Mouse (Mus musculus) cerebellum, adult 11 months (tissue): ENCODE measurements at regions not wholly inside any gene's neighbourhood (a gene's known extent, or its start where the extent isn't known, plus 50 kb on each side); places are given as distances from the start of the nearest gene placed in this dataset.

Source experiments
- DNase-seq: peaks from one replicate; pipeline ENCODE4 v3.0.0; 2022

DNA sequence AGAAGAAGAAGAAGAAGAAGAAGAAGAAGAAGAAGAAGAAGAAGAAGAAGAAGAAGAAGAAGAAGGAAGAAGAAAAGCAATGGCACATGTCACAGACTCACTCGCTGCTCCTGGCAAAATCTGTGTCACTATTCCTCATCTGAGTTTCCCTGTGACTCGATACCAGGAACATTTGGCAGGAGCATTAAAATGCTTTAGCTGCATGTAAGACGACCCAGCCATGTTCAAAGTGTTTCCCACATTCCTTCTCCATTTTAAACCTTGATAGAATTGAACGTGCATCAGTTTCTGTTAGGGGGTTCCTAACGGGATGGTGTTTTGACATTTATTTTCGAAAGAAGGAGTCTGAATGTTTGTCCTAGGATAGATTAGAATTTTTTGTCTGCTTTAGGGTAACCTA, 51.2 kb upstream of the Pja2 start:
- no peak for DNase-seq

DNA sequence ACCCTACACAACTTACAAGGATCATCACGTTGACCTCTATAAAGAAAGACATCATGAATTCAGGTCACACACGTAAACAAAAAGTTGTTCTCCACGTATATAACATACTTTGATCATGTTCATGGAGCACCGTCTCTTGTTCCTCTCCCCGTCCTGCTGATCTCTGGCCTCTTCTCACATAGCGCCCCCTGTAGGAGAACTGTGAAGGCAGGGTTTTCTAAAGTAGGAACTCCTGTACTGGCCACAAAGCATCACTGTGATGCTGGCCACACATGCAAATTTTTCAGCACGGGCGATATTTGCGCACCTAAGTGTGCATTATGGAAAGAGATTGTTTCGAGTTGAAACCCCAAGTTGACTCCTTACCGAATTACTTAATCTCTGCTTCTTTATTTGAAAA, 51.9 kb upstream of the Pja2 start:
- DNase-seq: no peak

DNA sequence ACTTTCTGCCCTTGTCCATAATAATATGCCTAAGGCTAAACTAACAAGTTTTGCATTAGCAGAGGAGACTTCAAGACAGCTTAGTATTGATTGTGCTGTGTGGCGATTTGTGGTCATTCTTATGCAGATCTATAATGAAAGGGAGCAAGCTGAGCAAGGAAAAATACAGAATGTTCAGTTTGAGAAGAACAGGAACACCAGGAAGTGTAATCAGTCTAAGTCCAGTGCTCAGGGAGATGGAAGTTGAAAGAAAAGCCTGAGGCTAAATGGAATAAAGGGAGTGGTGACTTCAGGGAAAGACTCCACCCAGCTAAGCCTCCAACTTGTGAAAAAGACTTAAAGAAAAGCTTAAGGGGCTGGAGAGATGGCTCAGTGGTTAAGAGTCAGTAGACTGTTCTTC, 58.6 kb upstream of the Pja2 start:
- no peak for DNase-seq

DNA sequence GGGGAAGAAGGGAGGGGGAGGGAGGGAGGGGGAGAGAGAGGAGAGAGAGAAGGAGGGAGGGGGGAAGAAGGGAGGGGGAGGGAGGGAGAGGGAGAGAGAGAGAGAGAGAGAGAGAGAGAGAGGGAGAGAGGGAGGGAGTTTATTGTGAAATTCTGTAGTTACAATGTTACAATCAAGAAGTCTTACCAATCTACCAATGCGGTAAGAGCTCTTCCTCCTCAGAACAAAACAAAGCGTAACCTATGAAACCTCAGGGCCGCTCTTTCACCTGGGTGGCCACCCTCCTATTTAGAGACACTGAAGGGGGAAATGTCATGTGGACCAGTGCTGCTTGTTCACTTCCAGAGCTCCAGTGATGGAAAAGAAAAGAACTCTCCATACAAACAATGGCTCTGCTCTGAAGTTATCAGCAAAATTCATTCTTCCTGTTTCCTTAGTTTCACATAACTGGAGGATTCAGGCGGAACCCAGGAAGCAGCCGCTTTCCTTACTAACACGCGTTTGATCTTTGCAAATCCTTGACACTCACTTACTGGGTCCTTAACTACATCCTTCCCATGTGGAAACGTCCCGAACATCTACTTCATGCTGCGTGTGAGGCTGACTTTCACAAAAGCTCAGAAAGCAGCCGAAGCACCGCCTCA, 65.7 kb upstream of the Pja2 start:
- no peak for DNase-seq

DNA sequence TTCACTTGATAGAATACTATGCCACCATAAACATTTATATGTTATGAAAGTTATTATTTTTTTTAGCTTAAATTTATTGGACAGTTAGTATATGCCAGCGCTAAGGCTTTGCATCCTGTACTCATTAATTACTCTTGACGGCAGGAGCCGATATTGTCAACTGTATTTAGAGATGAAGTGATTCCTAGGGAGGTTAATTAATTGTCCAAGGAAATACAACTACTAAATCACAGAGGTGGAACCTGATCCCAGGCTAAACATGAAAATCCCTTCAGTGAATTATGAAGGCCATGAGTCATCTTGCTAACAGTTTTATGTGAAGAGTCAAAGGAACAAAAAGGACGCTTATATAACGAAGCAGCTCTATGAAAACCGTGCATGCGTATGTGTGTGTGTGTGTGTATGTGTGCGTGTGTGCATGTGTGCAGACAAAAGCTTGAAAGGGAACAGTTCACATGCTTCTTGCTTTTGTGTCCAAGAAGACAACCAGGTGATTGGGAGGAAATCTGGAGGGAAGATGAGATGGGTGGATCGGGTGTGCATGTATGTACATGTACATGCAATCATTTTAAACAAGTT, 66.5 kb upstream of the Pja2 start:
- no peak for DNase-seq

DNA sequence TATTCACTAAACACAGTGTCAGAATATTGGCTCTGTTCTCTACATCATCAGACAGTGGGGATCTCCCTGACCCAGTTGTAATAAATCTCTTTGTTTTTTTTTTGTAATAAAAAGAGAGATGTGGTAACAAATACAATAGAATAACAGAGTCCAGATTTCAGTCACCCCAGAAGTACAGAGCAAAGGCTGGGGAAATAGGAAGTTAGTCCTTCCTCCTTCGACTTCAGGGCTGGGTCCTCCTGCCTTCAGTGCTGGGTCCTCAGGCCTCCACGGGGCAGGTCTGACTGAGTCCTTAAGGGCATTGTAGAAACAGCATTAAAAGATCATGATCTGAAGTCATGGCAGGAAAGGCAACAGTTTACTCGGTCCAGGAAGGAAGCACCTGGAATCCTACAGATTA, 67.0 kb upstream of the Pja2 start:
- no peak for DNase-seq

DNA sequence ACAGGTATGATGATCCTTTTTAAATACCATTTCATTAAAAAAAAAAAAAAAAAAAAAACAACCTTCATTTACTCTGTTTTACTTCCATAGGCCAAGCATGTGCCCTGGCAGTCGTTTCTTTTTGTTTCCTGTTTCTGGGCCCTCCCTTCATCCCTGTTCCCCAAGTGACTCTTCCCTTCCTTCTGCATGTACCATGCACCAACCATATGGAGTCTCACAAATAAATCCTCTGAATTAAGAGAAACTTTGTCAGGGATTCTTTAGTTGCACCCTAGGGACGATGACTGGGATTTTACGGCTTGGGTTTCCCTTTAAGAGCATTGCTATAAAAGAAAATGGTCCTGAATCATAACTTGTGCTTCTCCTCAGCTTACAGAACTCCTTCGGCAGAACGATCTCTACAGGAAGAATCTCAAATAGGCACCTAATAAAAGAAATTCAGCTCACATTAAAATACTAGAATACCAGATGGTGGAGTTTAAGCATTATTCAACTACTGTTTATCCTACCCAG, 75.1 kb upstream of the Pja2 start:
- no peak for DNase-seq

DNA sequence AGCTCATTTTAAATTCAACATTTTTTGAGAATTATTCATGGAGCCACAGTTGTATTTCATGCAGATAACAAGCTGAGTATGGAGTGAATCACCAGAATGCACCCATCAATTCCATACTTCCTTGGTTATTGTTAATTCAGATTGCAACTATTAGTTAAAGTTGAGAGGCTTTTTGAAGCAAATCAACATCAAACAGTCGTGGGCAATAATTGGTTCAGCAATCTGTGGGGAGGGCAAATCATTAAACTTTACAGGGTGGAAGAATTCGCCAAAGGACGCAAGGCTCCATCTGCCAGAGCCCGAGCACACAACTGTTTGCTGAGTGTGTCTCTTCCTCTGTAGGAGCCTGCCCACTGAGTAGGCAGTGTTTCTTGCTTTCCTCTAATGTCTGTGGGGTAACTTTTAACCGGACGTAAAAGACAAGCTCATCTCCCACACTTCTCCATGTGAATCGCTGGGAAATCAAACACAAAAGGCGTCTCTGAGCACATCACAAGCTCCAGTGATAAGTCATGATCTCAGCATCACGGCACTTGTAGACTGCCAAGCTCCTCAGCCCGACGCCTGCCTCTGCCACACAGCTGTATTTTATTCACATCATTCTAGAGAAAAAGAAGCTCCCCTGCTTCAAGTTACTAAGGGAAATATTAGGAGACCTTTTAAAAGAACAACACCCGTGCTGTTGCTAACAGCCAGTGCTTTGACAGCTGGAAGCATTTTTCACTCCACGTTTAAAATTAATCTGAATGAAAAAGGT, 75.7 kb upstream of the Pja2 start:
- DNase-seq: no peak

DNA sequence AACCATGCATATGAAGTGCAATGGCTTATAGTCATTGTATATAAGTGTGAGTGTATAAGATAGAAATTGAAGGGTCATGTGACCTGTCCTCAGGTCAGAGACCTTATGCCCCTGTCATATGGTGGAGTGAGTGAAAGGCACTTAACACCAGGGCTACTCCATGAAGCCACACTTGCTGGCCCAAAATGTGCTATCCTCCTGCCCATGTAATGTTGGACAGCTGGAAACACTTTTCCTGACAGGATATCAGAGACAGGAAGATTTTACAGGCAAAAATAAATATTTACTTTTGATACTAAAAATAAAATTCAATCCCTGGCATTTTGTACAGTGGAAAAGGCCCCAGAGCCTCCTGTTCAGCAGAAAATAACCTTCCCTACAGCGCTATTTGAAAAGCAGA, 94.1 kb upstream of the Pja2 start:
- no peak for DNase-seq

DNA sequence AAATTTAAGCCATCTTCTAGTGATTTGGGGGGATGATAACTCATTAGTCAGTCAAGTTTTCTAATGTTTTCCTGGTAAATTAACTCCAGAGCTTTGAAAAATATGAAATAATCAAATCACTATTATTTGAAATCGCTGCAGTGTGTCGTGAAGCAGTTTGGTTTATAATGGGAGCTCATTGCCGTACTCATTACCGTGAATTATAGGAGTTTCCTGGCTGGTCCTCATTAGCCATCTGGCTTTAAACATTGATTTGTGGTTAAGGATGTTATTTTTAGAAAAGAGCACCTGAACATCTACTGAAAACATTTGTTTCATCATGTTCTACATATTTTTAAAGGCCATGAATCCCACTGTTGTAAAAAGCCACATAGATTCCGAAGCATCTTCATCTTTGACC, 94.8 kb upstream of the Pja2 start:
- no peak for DNase-seq

DNA sequence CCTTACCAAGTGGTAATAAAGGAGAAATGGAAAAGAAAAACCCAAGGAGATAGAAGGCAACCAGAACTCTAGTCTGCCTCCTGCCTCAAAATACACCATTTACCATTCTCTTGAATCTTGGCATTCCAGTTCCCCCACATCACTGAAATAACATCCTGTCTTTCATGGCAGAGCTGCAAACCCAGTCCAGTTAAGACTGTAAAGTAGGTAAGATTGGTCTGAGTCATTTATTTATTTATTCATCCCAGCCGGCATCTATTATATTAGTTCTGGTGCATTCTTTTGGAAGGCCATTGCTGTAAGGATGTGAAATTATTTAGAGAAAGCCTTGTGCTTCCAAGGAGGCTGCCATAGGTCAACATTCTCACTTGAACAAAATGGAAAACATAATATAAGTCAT, 107.9 kb upstream of the Pja2 start:
- no peak for DNase-seq

DNA sequence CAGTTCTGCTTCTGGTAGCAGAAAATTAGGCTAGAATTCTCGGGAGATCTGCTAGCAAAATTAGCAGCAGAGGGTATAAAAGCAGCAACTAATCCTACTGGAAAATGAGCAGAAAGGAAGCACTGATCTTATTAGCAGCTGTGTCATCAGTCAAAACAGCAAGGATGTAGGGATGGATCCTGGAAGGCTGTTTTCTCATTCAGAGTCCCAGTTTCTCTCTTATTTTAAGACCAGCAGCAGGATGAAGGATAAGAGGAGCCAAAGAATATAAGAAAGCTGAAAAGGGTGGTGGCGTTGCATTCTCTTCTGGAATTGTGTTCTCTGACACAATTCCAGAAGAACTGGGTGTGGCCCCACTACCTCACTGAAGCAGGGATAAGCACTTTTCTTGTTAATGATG, 123.0 kb upstream of the Pja2 start:
- no peak for DNase-seq

DNA sequence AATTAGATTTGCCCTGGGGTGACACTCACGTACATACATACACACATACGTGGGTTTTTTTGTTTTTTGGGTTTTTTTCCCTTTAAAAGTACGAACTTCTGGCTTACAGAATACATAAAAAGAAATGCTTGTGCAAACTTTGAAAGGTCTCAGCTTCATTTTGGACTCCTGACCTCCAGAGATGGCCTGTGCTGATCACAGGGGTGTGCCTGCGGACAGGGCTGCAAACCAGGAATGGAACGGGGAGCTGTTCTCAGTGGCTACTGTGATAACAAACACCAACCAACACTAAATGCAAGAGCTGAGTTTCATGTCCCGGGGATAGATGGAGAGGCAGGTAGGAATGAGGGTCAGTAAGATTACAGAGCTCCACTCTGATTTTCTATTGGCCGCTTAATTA, 134.3 kb upstream of the Man2a1 start:
- DNase-seq: no peak

DNA sequence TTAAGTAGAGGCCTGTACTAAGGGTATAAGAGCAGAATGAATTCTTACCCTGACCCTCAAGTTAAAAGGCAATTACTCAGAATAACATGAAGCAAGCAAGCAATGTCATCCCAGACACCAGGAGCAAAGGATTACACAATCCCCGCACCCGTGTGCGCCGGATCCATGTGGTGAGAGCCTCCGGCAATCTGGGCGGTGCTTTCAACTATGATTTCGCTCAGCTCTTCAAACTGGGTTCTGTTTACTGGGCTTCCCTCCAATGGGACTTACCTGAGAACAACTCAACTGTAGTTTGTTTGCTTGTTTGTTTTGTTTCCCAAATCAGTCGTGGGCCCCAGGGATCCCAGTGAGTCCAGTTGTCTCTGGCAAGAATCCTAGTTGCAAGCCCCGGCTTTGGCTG, 133.8 kb upstream of the Man2a1 start:
- DNase-seq: no peak

DNA sequence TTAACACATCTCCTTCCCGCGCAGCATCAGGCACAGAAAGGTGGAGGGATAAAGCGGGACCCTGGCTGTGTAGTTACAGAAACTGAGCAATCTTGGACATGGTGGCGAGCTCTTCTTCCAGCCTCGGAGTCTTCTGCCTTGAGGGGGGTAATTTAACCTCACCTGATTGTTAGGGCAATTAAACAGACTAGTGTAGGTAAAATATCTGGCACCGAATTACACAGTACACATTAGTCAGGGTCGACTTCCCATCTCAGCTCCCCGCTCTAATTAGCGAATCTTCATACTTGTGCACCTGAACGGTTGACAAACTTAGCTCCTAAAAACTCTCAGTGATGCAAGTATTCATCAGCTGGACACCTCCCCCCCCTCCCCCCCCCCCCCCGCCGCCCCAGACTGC, 133.2 kb upstream of the Man2a1 start:
- no peak for DNase-seq

DNA sequence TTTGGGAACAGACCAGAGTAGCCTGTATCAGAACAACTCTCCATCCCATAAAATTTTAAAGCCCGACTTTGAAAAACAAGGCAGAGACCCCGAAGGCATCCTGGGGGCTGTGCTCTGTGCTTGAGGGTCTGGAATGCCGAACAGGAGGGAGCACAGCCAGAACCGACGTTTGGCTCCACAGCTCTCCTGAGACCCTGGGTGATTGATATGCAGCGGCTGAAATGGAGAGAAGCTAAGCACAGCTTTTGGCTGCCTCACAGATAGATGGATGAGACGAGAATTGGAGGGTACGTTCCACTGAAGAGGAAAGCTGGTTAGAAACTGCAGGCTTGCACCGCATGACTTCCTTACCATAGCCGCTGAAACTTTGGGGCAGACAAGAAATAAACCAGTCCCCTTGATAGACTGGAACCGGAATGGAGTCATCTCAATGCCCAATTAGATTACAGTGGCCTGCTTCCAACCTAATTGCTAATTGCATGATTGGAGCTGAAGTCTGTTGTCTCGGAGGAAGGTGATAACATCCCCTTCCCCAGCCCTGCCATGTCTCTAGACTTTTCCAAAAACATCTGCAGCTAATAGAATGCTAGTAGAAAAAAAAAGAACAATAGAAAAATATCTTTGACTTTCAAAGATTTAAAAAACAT, 130.7 kb upstream of the Man2a1 start:
- no peak for DNase-seq

DNA sequence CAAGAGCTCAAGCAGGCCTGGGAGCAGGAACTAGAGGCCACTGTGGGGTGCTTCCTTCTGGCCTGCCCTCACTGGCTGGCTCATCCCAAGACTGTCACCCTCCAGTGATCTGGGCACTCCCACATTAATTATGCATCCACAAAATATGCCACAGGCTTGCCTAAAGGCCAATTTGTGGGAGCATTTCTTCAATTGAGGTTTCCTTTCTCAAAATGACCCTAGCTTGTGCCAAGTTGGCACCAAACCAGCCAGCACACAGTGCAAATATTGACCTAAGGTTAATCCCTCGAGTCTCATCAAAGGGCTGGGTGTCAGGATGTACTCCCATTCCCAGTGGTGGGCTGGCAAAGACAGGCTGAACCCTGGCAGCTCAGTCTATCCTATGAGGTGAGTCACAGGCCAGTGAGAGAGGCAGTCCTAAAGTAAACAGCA, 119.9 kb upstream of the Man2a1 start:
- no peak for DNase-seq

DNA sequence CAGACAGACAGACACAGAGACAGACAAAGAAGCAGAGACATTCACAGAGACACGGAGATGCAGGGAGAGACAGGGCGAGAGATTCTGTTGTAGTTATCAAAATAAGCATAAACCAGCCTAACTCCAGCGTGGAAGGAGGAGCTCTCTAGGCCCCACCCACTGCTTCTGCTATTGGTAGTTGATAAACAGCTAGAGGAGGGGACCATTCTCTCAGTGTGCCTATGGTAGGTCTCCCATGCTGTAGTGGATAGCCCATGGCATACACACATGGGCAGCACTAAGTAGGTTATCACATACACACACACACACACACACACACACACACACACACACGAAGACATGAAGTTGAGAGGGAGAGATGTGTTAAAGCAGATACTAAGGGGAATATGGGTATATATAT, 115.7 kb upstream of the Man2a1 start:
- DNase-seq: no peak

DNA sequence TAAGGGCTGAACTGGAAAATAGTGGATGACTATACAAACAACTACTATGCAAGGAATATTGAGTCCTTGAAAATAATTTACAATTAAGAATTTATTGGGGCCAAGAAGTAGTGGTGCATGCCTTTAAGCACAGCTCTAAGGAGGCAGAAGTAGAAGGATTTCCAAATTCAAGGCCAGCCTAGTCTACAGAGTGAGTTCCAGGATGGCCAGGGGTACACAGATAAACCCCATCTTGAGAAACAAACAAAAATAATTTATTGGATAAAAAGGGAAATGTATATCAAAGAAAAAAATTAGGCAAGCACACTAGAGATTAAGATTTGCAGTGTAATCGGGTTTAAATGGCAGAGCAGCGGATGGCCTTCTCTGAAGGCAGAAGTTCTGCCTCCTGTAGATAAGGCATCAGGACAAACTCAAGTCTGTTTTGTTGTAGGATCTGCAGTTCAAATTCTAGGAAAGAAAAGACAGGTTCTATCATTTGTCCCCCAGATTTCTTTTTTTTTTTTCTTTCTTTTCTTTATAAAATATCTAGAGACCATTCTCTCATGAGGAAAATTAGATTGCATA, 110.7 kb upstream of the Man2a1 start:
- no peak for DNase-seq

DNA sequence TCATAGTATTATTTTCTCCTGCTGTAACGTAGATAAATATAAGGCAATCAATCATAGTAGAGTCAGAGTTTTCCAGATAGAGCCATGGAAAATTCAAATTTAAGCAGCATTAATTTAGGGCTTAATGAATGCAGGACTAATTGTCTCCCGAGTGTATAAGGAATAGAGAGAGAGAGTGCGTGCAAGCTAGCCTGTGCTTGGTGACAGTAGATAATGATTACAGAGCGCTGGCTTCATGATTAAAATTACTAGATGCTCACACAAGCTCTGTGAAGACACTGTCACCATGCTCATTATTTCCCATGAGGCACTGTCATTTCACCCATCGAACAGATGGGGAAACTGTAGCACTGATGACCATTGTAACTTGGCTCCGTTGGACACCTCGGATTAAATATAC, 109.9 kb upstream of the Man2a1 start:
- no peak for DNase-seq

DNA sequence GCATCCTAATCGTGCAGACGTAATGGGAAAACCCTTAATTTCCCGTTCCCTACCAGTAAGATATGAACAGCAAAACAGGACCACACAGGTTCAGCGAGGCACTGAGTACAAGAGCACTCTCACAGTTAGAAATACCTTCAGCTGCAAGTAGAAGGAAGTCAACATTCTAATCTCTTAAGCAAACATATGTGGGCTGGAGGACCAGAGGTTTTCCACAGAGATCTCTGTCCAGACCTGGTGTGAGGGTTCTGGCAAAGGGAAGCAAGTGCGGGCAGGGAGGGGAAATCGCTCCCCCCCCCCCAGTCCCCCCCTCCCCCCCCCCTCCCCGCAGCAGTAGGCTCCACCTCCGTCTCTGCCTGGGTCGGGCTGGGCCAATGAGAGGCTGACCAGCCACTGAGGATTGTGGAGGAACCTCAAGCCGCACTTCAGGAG, 108.6 kb upstream of the Man2a1 start:
- no peak for DNase-seq

DNA sequence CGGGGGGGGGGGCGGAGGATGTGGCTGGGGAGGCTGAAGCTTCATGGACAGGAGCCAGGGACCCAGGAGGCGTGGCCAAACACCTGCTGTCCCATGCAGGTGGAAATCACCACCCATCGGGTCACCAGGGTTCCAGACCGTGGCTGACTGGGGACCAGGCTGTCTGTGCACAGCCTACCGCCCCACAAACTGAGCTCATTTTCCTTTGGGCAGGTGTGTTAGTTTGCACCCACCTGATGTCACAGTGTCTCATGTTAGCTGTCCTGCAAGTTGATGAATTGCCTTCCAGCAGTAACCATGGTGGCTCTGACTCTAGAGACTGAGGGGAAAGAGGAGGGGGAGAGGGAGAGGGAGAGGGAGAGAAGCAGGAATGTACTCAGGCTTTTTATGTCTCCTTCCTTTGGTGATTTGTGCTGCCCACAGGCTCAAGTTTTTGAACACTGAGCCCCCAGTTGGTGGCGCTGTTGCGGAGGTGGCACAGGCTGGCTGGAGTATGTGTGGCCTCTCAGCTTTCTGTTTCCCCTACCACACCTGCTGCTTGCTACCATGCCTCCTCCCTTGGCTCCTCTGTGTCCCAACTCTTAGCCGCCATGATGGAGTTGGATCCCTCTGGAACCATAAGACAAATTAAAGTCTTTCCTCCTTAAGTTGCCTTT, 107.8 kb upstream of the Man2a1 start:
- DNase-seq: no peak
